In genomic region chr7:137629540-137629939, GRCm38 (mm10) we compare ENCODE assay signal across 14 mouse cellular contexts.
DNase-seq lines count a peak whose midpoint lies in the region; ATAC-seq lines count a peak whose summit lies in the region.
"Had no signal": no experiment of that assay in that cellular context is flagged by ENCODE, and none has a peak within 500 bp of the region (broad histone marks: within the 10 kb centered on the region; RNA-seq: fewer than 3 reads in every experiment).

No protein-coding gene starts in this region.

- H3K4me2 ChIP-seq in forebrain, embryonic 14.5 days (ENCODE audit: low read length) = no peak overlapping the region
- no peak overlapping the region for H3K4me2 ChIP-seq in forebrain, embryonic 13.5 days
- no peak overlapping the region for H3K4me2 ChIP-seq in midbrain, embryonic 16.5 days (ENCODE audit: low read length)
- no peak overlapping the region for H3K4me2 ChIP-seq in intestine, embryonic 16.5 days (ENCODE audit: low read depth, low read length)
- H3K4me2 ChIP-seq: hindbrain, embryonic 14.5 days; liver, embryonic 11.5 days; midbrain, embryonic 12.5 days had no signal

- H3K4me1 ChIP-seq in forebrain, embryonic 14.5 days (ENCODE audit: control insufficient read depth, insufficient read depth, low read length) = no peaks in the 10 kb centered on the region
- H3K4me1 ChIP-seq in forebrain, embryonic 13.5 days = no peaks in the 10 kb centered on the region
- no peaks in the 10 kb centered on the region for H3K4me1 ChIP-seq in midbrain, embryonic 16.5 days (ENCODE audit: control insufficient read depth, insufficient read depth, low read length)
- no peaks in the 10 kb centered on the region for H3K4me1 ChIP-seq in intestine, embryonic 16.5 days (ENCODE audit: control insufficient read depth, insufficient read depth, low read length)
- H3K4me1 ChIP-seq: midbrain, embryonic 12.5 days had no signal

- 85% methylated on average over 5 of the region's 5 CpGs for WGBS in forebrain, embryonic 14.5 days
- WGBS in forebrain, embryonic 13.5 days = 86% methylated on average over 5 of the region's 5 CpGs
- 95% methylated on average over 5 of the region's 5 CpGs for WGBS in midbrain, embryonic 16.5 days
- 86% methylated on average over 5 of the region's 5 CpGs for WGBS in intestine, embryonic 16.5 days

- DNase-seq in forebrain, embryonic 14.5 days (ENCODE audit: low spot score) = peak; percentile 68
- peak; percentile 51 for DNase-seq in cerebellum, adult 9-10 months
- peak; percentile 18 to 64 for DNase-seq in layer of hippocampus, postnatal 14 days (ENCODE audit: low spot score in 2 of 2)
- DNase-seq in right cerebral cortex, postnatal 14 days = peak; percentile 16
- no peak for DNase-seq in liver
- DNase-seq: adrenal gland, adult 2 months; kidney, adult 2 months; lung, postnatal 10 days had no signal

- no peaks in the 10 kb centered on the region for H3K36me3 ChIP-seq in forebrain, embryonic 14.5 days (ENCODE audit: control insufficient read depth, insufficient read depth, low read length)
- H3K36me3 ChIP-seq in forebrain, embryonic 13.5 days (ENCODE audit: poor library complexity, severe bottlenecking) = no peaks in the 10 kb centered on the region
- no peaks in the 10 kb centered on the region for H3K36me3 ChIP-seq in midbrain, embryonic 16.5 days (ENCODE audit: control insufficient read depth, insufficient read depth, low read length)
- H3K36me3 ChIP-seq in intestine, embryonic 16.5 days (ENCODE audit: control insufficient read depth, insufficient read depth, low read length) = no peaks in the 10 kb centered on the region
- H3K36me3 ChIP-seq: midbrain, embryonic 12.5 days had no signal

- H3K27me3 ChIP-seq in forebrain, embryonic 14.5 days (replicated peaks; ENCODE audit: control insufficient read depth, insufficient read depth, low read length) = no peaks in the 10 kb centered on the region
- H3K27me3 ChIP-seq in forebrain, embryonic 13.5 days = no peaks in the 10 kb centered on the region
- no peaks in the 10 kb centered on the region for H3K27me3 ChIP-seq in midbrain, embryonic 16.5 days (ENCODE audit: control insufficient read depth, insufficient read depth, low read depth, low read length)
- no peaks in the 10 kb centered on the region for H3K27me3 ChIP-seq in intestine, embryonic 16.5 days (replicated peaks; ENCODE audit: control insufficient read depth, insufficient read depth, low read length)
- H3K27me3 ChIP-seq: midbrain, embryonic 12.5 days had no signal

- H3K9ac ChIP-seq in forebrain, embryonic 14.5 days (ENCODE audit: low read length) = no peak overlapping the region
- no peak overlapping the region for H3K9ac ChIP-seq in forebrain, embryonic 13.5 days
- H3K9ac ChIP-seq in midbrain, embryonic 16.5 days (ENCODE audit: low read depth, low read length) = no peak overlapping the region
- H3K9ac ChIP-seq in intestine, embryonic 16.5 days (ENCODE audit: low read depth, low read length) = no peak overlapping the region
- H3K9ac ChIP-seq: hindbrain, embryonic 14.5 days; midbrain, embryonic 12.5 days had no signal

- no peak for ATAC-seq in forebrain, embryonic 14.5 days
- ATAC-seq in forebrain, embryonic 13.5 days = no peak; the same call in 1 of the 2 replicates
- ATAC-seq in midbrain, embryonic 16.5 days = no peak
- ATAC-seq in intestine, embryonic 16.5 days = no peak

- H3K27ac ChIP-seq in forebrain, embryonic 14.5 days (ENCODE audit: low read depth, low read length) = no peak overlapping the region
- H3K27ac ChIP-seq in forebrain, embryonic 13.5 days = no peak overlapping the region
- no peak overlapping the region for H3K27ac ChIP-seq in midbrain, embryonic 16.5 days (ENCODE audit: low read length)
- no peak overlapping the region for H3K27ac ChIP-seq in intestine, embryonic 16.5 days (ENCODE audit: low read length)
- H3K27ac ChIP-seq: hindbrain, embryonic 14.5 days; midbrain, embryonic 12.5 days had no signal

- H3K4me3 ChIP-seq in forebrain, embryonic 14.5 days (ENCODE audit: low read depth, low read length) = no peak overlapping the region
- H3K4me3 ChIP-seq in forebrain, embryonic 13.5 days = no peak overlapping the region
- H3K4me3 ChIP-seq in midbrain, embryonic 16.5 days (ENCODE audit: low read depth, low read length) = no peak overlapping the region
- H3K4me3 ChIP-seq in intestine, embryonic 16.5 days (ENCODE audit: low read length) = no peak overlapping the region
- H3K4me3 ChIP-seq: midbrain, embryonic 12.5 days had no signal

- no peaks in the 10 kb centered on the region for H3K9me3 ChIP-seq in forebrain, embryonic 14.5 days (replicated peaks; ENCODE audit: control insufficient read depth, low read length)
- no peaks in the 10 kb centered on the region for H3K9me3 ChIP-seq in forebrain, embryonic 13.5 days (replicated peaks)
- H3K9me3 ChIP-seq in midbrain, embryonic 16.5 days (replicated peaks; ENCODE audit: control insufficient read depth, low read length, poor library complexity, severe bottlenecking) = no peaks in the 10 kb centered on the region
- no peaks in the 10 kb centered on the region for H3K9me3 ChIP-seq in intestine, embryonic 16.5 days (ENCODE audit: control insufficient read depth, low read length)
- H3K9me3 ChIP-seq: midbrain, embryonic 12.5 days had no signal
